Mouse (Mus musculus): Measurements from ENCODE around the gene Rpl27. TPM values are rescaled to one million over a fixed set of nuclear protein-coding genes. Genes with fewer than 3 reads are reported as not detected.
"Not testable (repeated sequence)": the region's sequence is repeated elsewhere in the genome, so short reads cannot be mapped to it uniquely, and the experiment has no call there.

The Rpl27 gene
- total RNA-seq, 2 experiments from 2014 or later = 50.0 to 52.5 TPM

DNA sequence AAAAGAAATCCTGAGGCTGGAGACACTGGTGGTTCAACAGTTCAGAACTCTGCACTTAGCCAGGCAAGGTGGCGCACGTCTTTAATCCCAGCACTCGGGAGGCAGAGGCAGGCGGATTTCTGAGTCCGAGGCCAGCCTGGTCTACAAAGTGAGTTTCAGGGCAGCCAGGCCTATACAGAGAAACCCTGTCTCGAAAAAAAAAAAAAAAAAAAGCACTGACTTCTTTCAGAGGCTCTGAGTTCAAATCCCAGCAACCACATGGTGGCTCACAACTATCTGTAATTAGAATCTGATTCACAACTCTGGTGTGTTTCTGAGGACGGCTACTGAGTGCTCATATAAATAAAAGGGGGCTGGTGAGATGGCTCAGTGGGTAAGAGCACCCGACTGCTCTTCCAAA lies 4.8 kb downstream of the Rpl27 start:
- not testable (repeated sequence) for DNase-seq (ENCODE audit: extremely low spot score in 1 of 2, low spot score in 1 of 2)

DNA sequence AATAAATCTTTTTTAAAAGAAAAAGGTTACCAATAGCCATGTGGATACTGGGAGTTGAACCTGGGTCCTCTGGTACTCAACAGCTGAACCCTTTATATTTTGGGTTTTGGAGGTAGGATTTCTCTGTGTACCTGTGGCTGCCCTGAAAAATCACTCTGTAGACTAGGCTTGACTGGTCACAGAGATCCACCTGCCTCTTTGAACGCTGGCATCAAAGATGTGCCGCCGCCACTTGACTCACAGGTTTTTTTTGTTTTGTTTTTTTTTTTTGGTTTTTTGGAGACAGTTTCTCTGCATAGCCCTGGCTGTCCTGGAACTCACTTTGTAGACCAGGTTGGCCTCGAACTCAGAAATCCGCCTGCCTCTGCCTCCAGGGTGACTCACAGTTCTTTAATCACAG lies 5.7 kb downstream of the Rpl27 start:
- no peak for DNase-seq (ENCODE audit: extremely low spot score in 1 of 2, low spot score in 1 of 2)

DNA sequence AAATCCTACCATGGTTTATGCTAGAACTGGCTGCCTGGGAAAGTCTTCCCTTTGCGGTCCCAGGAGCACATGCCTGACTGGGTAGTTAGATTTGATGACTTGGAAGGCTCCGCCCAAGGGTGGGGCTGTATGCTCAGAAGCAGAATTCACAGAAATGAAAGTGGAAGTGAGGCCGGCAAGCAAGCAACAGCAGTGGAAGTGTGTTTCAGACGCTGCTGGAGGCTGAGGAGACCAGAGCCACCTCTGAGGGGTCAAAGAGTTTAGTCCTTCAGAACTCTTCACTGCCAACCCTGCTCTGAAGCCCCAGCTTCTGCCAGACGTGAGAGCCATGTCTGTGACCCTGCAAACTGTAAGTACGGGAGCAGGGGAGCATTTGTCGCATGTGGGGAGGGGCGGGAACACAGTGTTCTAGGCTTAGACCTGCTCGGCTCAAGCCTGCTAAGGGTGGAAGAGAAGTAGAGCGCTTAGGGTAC lies 6.2 kb downstream of the Rpl27 start, which contains the start of gene Ifi35:
Gene Ifi35, plus strand, starts transcription at position 134 of the 473 bp plus-strand sequence.
- DNase-seq (ENCODE audit: extremely low spot score in 1 of 2, low spot score in 1 of 2) = no peak

DNA sequence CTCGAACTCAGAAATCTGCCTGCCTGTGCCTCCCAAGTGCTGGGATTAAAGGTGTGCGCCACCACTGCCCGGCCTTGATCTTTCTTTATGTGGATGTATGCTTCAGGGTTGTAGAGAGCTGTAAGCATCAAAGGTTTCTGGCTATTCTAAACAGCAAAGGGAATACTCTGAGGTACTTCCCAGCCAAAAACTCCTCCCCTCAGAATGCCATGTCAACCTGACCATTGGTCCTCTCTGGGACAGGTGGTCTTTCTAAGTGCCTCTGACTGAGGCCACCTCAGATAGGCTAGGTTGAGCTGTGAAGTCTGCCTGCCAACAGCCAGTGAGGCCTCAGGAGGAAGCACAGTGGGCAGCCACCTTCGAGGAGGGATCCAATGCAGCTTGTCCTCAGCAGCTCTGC lies 6.8 kb downstream of the Rpl27 start:
- DNase-seq (ENCODE audit: extremely low spot score in 1 of 2, low spot score in 1 of 2) = no peak

DNA sequence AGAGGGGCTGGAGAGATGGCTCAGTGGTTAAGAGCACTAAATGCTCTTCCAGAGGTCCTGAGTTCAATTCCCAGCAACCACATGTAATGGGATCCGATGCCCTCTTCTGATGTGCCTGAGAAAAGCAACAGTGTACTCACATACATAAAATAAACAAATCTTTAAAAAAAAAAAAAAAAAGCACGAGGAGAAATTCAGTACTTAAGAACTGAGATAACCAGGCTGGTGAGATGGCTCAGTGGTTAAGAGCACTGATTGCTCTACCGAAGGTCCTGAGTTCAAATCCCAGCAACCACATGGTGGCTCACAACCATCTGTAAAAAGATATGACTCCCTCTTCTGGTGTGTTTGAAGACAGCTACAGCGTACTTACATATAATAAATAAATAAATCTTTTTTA lies 7.5 kb downstream of the Rpl27 start:
- not testable (repeated sequence) for DNase-seq (ENCODE audit: extremely low spot score in 1 of 2, low spot score in 1 of 2)

DNA sequence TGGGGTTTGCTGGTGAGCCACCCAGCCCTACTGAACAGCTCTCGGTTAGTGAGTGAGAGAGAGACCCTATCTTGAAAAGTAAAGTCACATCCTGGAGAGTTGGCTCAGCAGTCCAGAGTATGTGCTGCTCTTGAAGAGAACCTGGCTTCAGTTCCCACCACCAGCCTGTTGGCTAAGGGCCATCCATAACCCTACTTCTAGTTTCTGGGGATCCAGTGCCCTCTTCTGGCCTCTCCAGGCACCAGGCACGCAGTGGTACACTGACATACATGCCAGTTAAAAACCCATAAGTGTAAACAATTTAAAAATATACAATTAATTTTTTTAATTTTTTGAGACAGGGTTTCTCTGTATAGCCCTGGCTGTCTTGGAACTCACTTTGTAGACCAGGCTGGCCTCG lies 8.3 kb downstream of the Rpl27 start:
- no peak for DNase-seq (ENCODE audit: extremely low spot score in 1 of 2, low spot score in 1 of 2)

DNA sequence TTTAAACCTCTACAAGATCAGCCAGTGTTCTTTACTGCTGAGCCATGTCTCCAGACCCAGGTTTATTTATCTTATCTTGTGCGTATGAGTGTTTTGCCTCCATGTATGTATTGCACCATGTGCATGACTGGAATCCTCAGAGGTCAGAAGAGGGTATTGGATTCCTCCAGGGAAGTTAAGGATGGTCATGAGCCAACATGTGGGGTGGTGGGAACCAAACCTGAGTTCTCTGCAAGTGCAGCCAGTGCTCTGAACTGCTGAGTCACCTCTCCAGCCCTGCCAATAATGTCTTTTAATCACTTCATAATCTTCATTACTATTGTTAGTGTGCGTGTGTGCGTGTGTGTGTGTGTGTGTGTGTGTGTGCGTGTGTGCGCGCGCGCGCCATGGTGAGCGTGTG lies 9.4 kb downstream of the Rpl27 start:
- DNase-seq (ENCODE audit: extremely low spot score in 1 of 2, low spot score in 1 of 2) = no peak

DNA sequence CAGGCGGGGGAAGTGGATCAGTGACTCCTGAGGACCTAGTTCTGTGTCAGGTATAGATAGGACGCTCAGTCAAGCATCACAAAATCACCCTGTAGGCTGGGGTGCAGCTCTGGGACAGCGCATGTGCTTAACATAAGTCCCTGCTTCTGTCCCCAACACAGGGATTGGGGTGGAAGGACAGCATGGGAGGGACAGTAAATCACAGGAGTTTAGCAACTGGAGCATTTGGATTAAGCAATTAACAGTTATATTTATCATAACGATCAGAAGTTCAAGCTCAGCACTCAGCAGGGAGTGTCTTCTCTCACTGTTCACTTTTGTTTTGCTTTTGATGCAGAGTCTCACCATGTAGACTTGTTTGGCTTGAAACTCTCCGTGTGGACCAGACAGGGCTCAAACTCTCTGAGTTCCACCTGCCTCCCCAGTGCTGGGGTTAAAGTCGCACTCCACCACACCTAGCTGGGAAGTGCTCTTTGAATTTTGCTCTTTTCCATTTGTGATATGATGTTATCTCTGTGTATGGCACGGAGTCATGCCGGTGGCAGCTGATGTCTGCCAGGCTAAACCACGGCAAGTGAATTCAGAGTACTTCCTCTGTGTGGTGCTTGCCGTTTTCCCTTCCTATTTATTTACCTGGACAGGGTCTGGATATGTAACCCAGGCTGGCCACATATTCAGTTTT lies 10.1 kb downstream of the Rpl27 start:
- DNase-seq (ENCODE audit: extremely low spot score in 1 of 2, low spot score in 1 of 2) = no peak

DNA sequence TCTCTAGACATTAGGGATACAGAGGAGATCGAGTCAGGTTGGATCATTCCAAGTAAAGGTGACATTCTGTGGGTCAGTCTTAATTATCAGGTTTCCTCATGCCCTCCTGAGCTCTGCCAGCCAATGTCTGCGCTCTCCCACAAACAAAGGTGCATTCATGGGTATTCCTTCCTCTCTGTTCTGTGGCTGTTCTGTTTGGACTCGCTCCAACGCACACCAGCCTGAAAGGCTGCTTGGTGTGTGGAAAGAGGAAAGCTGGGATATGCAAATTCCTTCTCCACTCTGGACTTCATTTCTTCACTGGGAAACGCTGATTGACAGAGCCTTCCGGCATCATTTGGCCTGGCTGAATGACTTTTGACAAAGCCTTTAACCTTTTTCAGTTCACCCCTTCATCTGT lies 12.6 kb downstream of the Rpl27 start:
- DNase-seq (ENCODE audit: extremely low spot score in 1 of 2, low spot score in 1 of 2) = no peak

DNA sequence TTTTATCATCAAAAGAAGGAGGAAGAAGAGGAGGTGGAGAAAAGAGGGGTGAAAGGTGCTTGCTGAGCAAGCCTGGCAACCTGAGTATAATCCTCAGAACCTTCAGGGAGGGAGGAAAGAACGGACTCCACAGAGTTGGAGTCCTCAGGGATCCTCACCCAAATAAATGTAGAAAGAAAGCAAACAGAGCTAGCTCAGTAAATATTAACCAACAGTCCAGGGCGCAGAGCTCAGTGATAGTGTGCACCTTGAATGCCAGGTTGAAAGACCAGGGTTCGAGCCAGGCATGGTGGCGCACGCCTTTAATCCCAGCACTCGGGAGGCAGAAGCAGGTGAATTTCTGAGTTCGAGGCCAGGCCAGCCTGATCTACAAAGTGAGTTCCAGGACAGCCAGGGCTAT lies 13.5 kb downstream of the Rpl27 start:
- DNase-seq (ENCODE audit: extremely low spot score in 1 of 2, low spot score in 1 of 2) = no peak

DNA sequence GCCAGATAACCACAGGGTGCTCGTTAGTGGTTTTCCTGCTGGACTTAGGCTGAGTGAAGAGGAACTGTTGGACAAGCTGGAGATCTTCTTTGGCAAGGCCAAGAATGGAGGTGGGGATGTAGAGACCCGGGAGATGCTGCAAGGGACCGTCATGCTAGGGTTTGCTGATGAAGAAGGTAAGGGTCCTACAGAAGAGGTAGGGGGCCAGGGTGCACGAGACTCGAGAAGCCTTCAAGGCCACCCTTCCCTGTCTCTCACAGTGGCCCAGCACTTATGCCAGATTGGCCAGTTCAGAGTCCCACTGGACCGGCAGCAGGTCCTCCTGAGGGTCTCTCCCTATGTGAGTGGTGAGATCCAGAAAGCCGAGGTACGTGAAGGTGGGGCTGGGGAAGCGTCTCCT lies 15.5 kb downstream of the Rpl27 start:
- no peak for DNase-seq (ENCODE audit: extremely low spot score in 1 of 2, low spot score in 1 of 2)

DNA sequence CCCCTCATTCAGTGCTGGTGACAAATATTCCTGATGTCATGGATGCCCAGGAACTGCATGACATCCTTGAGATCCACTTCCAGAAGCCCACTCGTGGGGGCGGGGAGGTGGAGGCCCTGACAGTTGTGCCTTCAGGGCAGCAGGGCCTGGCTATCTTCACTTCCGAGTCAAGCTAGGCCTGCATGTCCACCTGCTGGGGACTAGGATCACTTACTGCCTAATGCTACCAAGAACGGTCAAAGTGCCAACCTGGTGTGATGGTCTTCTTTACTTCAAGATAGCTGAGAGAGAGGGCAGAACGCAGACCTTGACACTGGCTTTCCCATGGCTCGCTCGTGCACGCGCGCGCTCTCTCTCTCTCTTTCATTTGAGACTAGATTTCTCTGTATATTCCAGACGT lies 16.1 kb downstream of the Rpl27 start:
- no peak for DNase-seq (ENCODE audit: extremely low spot score in 1 of 2, low spot score in 1 of 2)

DNA sequence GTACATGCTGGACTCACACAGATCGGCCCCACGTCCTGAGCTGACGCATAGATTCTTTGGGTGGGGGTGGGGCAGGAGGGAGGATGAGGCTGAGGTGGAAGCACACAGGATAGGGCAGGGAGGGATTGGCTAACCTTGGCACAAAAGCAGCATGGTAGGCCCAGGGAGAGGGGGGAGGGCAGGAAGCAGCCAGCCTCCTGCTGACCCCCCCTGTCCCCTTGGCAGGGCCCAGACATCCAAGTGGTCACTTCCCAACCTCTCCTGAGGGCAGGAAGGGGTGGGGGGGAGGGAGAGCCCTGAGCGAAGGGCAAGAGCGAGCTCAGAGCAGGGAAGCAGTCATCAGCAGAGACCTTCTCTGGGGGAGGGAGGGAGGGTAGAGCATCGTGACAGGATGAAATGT lies 17.6 kb downstream of the Rpl27 start:
- DNase-seq (ENCODE audit: extremely low spot score in 1 of 2, low spot score in 1 of 2) = no peak

DNA sequence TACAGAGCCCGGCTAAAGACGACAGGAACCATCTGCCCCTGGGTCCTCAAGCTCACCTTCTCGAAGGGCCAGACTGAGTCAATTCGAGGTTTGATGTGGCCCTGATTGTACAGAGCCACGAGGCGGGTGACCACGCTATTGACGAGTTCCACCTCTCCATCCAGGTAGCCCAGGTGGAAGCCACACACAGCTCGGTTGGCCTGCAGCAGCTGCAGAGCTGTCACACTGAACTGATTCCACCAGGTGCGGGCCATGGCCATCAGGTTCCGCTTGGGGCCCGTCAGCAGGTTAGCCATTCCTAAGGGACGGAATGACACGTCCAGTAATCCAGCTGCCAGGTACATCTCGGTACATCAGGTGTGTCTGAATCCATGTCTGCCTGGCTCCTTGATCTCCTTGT lies 18.2 kb downstream of the Rpl27 start:
- DNase-seq (ENCODE audit: extremely low spot score in 1 of 2, low spot score in 1 of 2) = no peak

DNA sequence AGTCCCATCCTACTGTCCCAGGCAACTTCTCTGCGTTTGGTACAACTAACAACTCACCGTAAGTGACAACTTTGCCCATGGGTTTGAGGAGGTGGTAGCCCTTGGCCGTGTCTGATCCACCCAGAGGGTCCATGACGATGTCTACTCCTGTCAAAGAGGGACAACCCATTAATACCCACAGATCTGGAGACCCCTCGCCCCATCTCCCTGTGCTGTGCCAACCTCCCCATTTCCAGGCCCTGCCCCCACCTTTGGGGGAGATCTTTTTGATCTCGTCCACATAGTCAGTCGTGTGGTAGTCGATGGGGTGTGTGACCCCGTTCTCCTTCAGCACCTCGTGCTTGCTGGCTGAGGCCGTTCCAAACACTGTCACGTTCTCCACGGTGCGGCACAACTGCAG lies 20.0 kb downstream of the Rpl27 start:
- DNase-seq (ENCODE audit: extremely low spot score in 1 of 2, low spot score in 1 of 2) = no peak

DNA sequence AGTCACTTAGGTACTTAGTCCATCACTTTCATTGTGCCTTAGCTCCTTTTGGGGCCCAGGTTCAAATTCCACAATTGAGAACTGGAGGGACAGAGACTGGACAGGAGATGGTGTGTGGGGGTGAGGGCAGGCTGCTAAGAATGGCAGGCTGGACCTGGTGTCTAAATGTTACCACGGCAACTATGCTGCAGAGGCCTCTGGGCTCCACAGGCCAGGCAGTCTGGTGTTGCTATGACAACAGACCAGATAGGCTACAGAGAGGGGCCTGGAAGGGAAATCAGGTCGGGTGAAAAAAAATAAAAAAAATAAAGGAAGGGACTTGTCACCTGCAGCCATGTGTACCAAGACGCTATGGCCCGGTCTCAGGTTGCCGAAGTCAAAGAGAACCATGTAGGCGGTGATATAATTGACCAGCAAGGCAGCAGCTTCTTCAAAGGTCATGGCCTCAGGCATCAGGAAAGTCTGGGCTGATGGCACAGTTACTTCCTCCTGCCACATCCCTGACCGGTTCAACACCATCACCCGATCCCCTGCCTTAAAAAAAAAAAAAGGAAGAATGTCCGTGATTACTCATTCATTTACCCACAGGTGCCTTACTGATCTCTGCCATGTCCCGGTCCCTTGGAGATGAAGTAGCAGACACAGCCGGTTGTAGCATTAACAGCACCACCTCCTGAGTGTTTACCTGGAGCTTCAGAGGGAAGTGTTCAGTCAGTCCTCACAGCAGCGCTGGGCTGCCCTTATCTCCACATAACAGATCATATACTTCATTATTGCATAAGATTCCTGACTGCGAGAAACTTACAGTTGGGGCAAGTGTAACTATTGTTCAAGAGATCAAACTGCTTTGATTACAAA lies 20.7 kb downstream of the Rpl27 start:
- no peak for DNase-seq (ENCODE audit: extremely low spot score in 1 of 2, low spot score in 1 of 2)

DNA sequence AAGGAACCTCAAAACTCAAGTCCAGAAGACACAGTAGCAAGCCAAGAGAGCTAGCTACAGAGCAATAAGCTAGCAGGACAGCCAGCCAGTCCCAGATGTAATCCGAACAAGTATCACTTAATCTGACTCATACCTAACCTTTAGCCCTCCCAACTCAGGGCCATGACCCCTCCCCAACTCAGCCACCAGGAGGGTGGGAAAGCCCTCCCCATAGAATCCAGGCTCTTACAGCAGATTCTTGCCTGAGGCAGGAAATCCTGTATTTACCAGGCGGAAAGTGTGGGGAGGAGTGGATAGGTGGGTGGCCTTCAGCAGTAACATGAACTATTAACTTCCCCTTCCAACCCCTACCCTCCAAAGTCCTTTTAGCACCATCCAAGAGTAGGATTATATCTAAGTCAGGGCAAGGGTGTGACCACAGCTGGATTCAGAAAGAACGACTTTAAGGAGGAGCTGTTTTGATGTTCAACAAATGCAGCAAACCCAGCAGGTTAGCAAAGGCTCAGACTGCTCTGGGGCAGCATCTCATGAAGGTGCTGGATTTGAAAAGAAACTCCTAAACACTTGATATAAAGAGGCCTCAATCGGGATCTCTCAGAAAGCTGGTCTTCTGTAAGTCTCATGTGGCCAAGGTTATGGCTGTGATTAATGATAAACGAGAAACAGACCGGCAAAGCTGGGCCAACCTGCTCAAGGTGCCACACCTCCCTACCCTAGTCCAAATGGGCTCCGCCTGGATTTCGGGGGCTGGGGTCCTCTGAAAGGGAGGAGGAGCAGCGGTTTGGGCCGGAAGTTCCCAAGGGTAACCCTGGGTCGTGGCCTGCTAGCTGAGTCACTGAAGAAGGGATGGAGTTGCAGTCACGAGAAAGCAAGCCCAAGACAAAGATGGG lies 22.4 kb downstream of the Rpl27 start, which contains the start of gene Rnd2:
Gene Rnd2, plus strand, starts transcription at position 789 of the 890 bp plus-strand sequence.
- no peak for DNase-seq (ENCODE audit: extremely low spot score in 1 of 2, low spot score in 1 of 2)

DNA sequence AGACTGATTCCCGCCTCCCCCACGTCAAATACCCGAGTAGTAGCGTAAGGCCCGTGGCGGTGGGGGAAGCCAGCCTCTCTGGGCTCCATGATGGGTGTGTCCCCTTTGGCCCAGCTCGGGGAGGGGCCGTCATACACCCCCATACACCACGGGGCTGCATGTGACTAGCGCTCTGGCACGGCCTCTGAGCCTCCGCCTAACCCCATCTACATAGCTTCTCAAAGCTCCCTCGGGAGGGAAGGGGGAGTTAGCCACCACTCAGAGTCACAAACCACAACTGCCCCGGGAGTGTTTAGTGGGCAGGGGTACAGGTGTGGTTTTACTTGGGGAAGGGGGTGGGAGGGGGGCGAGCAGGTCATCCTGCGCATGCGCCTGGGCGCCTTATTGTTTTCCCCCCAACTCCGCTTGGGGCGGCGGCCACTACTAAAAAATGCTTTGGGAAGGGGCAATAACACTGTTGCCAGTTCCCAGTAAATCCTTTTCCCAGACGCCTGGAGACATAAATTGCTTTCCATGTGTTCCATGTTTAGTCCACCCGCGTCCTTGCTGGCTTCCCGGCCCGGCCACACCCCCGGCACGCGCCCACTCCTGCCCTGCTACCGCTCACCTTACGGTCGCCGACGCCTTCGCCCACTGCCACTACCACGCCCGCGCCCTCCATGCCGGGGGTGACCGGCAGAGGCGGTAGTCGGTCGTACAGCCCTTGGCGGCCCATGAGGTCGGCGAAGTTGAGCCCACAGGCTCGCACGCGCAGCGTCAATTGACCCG lies 23.2 kb downstream of the Rpl27 start:
- DNase-seq (ENCODE audit: extremely low spot score in 1 of 2, low spot score in 1 of 2) = no peak

DNA sequence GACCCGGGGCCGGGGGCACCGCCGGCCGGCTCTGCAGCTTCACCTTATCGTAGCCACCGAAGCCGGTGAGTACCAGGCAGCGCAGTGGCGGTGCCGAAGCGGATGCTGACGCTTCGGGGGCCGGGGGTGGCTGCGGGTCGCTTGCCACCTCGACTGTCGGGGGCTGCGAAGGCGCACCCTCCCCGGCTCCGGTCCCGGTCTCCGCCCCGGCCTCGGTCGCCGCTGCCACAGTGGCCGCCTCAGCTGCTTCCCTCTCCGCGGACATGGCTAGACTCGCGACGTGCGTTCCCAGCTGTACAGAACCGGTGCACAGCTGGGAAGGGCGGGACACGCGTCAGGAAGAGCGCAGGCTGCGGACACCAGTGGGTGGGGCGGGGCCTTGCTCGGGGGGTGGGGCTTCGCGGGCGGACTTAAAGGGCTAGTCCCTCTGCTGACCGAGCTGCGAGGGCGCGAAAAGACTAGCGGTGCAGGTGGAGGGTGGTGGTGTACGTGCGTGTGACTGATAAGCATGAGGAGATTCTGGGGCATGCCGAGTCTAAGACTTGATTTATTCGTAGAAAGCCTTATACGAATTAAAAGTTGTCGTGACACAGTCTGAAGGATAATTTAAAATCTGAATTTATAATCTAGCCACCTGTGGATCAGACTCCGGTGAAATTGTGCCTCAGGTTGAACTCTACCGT lies 23.9 kb downstream of the Rpl27 start, which contains the start of gene Vat1:
Gene Vat1, minus strand, starts transcription at position 362 of the 683 bp plus-strand sequence.
- DNase-seq (ENCODE audit: extremely low spot score in 1 of 2, low spot score in 1 of 2) = peak; percentile 38 to 42
